Mouse (Mus musculus): Measurements from ENCODE around the gene Fn3k.

Fn3k gene

GRCm38 (mm10) chr11:121451753-121452635 is 17.3 kb downstream of the Fn3k start, which contains the start of gene Tbcd:
Tbcd (plus strand) TSS chr11:121451949.
- peak; percentile 94 to 97 for DNase-seq (ENCODE audit: low spot score in 2 of 2)

GRCm38 (mm10) chr11:121457874-121458273 is 23.2 kb downstream of the Fn3k start:
- no peak for DNase-seq (ENCODE audit: low spot score in 2 of 2)

- DNase-seq (ENCODE audit: low spot score in 2 of 2) = no peak
These were observed 32.7 kb downstream of the Fn3k start for GRCm38 (mm10) chr11:121467408-121467807.

GRCm38 (mm10) chr11:121474831-121475230 is 40.1 kb downstream of the Fn3k start:
- no peak for DNase-seq (ENCODE audit: low spot score in 2 of 2)

DNA sequence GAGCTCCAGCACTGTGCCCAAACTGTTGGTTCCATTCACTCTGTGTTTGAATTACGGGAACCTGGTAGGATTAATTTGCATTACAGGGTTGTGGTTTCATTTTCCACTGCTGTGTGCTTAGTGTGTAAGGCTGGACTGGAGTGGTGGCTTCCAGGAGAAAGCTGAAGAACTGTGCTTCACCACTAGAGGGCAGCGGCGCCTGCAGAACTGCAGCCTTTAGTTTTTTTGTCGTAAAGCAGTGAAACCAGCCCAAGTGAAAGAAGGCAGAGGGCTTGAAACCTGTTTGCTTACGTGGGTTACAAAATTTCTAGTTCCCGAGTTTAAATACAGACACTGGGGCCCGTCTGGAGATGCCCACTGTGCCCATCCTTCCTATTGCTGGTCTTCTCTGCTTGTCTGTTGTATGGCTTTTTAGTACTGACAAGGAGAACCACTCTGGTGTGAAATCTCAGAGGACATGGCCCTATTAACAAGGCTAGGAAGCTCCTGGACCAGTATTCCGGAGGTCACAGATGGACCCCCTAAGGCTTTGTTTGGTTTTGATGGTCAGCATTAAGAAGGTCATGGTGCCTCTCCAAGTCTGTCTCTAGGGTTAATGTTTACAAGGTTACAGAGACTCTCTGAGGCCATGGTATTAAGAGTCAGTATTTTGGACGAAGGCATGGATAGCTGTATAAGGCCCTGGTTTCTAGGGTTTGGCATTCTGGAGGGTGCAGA is 41.1 kb downstream of the Fn3k start:
- peak; percentile 77 to 91 for DNase-seq (ENCODE audit: low spot score in 2 of 2)

DNA sequence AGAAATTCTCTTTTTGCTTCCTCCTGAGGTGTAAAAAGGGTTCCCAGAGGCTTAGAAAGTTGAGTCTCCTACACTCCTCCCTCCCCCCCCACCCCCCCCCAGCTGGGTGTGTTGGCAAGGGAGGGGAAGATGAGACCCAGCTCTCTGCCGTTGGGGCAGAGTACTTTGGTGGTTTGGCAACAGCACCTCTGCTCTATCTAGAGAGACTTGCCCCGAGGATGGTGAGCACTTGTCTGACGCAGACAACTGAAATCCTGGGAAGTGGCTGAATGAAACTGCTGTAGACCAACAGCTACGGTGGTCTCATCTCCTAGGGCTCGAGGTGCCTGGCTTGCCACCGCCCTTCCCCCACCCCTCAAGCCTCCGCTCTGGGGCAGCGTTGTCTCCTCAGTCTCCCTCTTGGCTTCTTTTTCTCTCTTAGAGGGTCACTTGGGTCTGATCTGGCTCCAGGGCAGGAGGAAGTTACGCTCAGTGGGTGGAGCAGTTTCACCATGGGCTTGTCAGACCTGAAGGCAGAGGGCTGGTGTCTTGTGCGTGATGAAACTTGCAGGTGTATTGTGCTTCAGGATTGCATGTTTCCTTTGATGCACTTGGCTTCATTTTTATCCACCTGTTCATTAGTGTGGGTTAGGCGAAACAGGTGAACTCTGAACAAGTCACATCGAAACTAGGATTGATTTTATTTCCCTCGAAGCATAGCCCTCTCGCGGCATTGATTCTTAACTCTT is 44.9 kb downstream of the Fn3k start:
- DNase-seq (ENCODE audit: low spot score in 2 of 2) = no peak

- no peak for DNase-seq (ENCODE audit: low spot score in 2 of 2)
These were observed 46.4 kb downstream of the Fn3k start for GRCm38 (mm10) chr11:121481129-121481528.

DNA sequence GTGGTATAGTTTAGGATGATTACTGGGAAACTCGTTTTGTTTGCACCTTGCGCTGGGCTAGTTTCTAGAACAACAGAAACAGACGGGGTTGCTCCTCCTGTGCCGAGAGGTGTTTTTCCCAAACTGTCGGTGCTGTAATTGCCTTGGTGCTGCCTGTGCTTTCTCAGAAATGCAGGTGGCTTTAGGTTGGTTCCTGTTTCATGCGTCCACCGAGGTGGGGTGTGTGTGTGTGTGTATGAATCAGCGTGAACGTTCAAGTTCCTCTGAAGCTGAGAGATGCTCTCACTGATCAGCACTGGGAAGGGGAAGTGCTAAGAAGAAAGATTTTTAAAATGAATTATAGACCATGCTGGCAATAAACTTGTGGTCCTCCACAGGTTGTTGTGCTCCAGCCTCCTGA is 51.2 kb downstream of the Fn3k start:
- no peak for DNase-seq (ENCODE audit: low spot score in 2 of 2)

DNA sequence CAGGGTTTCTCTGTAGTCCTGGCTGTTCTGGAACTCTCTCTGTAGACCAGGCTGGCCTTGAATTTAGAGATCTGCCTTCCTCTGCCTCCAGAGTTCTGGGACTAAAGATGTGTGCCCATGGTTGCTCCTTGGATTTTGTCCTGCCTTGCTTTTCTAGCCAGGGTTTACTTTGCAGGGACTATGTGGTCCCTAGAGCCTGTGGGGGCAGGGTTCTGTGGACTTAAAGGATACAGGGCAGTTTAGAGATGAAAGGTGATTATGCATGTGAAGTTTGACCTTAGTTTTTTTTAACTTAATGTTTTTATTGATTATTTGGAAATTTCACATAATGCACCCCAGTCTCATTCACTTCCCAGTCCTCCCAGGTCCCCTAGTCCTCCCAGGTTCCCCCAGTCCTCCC is 55.9 kb downstream of the Fn3k start:
- DNase-seq (ENCODE audit: low spot score in 2 of 2) = no peak

Data from spleen, postnatal 4 days (tissue).